Comparison of ENCODE assay signal across 17 mouse cellular contexts in genomic region chr14:124163618-124164185, GRCm38 (mm10).
"Had no signal": no experiment of that assay in that cellular context is flagged by ENCODE, and none has a peak within 500 bp of the region (broad histone marks: within the 10 kb centered on the region; RNA-seq: fewer than 3 reads in every experiment).

No protein-coding gene starts in this region.

- H3K36me3 ChIP-seq: intestine, embryonic 15.5 days; kidney, embryonic 15.5 days; limb, embryonic 12.5 days; liver, embryonic 13.5 days; lung, embryonic 15.5 days had no signal

- H3K9me3 ChIP-seq: intestine, embryonic 15.5 days; kidney, embryonic 15.5 days; limb, embryonic 12.5 days; liver, embryonic 13.5 days; lung, embryonic 15.5 days; megakaryocyte, embryonic 14.5 days had no signal

- ATAC-seq: intestine, embryonic 15.5 days; liver, postnatal 0 days; midbrain, embryonic 16.5 days had no signal

- H3K4me1 ChIP-seq: intestine, embryonic 15.5 days; kidney, embryonic 15.5 days; limb, embryonic 12.5 days; liver, embryonic 13.5 days; lung, embryonic 15.5 days; megakaryocyte, embryonic 14.5 days had no signal

- DNase-seq: kidney, adult 18-20 months; kidney, postnatal 25 days; liver; liver, embryonic 13.5 days; liver, postnatal 0 days; lung, postnatal 14 days; right cerebral cortex, postnatal 14 days; thymus, postnatal 4 days had no signal

- H3K4me3 ChIP-seq: intestine, embryonic 15.5 days; kidney, embryonic 15.5 days; left cerebral cortex, adult 2 months; limb, embryonic 12.5 days; liver, embryonic 13.5 days; lung, embryonic 15.5 days; megakaryocyte, embryonic 14.5 days had no signal

- H3K27ac ChIP-seq: intestine, embryonic 15.5 days; kidney, embryonic 15.5 days; left cerebral cortex, adult 2 months; limb, embryonic 12.5 days; liver, embryonic 13.5 days; lung, embryonic 15.5 days; macrophage had no signal

- H3K9ac ChIP-seq: intestine, embryonic 15.5 days; kidney, embryonic 15.5 days; limb, embryonic 12.5 days; liver, embryonic 13.5 days; liver, postnatal 0 days; lung, embryonic 15.5 days had no signal

- H3K27me3 ChIP-seq: intestine, embryonic 15.5 days; kidney, embryonic 15.5 days; limb, embryonic 12.5 days; liver, embryonic 13.5 days; lung, embryonic 15.5 days; megakaryocyte, embryonic 14.5 days had no signal

- H3K4me2 ChIP-seq: intestine, embryonic 15.5 days; kidney, embryonic 15.5 days; limb, embryonic 12.5 days; liver, embryonic 13.5 days; lung, embryonic 15.5 days; midbrain, embryonic 11.5 days had no signal
